Mouse (Mus musculus): ENCODE data around the gene Arf1.

DNA sequence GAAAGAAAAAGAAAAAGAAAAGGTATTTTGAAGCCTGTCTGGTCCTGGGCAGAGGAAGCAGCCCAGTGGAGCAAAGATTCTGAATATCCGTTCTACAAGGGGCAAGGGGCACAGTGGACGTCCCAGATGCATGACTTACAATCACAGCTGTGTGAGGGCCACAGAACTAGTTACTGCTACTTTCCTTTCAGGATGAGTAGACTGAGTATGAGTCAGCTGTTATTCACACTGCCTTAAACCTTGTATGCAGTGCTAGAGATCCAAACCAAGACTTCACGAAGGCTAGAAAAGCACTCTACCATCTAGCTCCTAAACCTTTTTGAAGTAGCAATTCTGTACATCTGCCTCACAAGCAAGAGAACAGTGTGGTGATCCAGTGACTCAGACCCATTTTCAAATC, 1.8 kb downstream of the Arf1 start:
- no peak for TF ChIP-seq CTCF (IDR thresholded peaks at IDR 0.05; ENCODE audit: low read depth)
- no peak for TF ChIP-seq EP300 (IDR thresholded peaks at IDR 0.05; ENCODE audit: low read depth)
